Mouse (Mus musculus) midbrain, embryonic 12.5 days (tissue): ENCODE measurements around the gene Arhgef19. TPM values are rescaled to one million over a fixed set of nuclear protein-coding genes. Genes with fewer than 3 reads are reported as not detected.

Experiments
- ATAC-seq: fragments of 200-750 bp; cut with Nextera tagmentation; 2 replicates; pipeline ENCODE4 v1.8.0; 2017; ENCODE audit warnings: low read depth, moderate TSS enrichment, moderate library complexity; ENCODE audit not compliant: low FRiP score
- H3K27ac ChIP-seq: fragments of 300-500 bp; sonication (generic); replicated peaks from 2 replicates; pipeline ENCODE4 v1.5.1; 2016; ENCODE audit warnings: mild to moderate bottlenecking
- H3K27me3 ChIP-seq: fragments of 300-500 bp; sonication (generic); 2 replicates; pipeline ENCODE4 v1.6.1; 2016; ENCODE audit warnings: mild to moderate bottlenecking
- H3K36me3 ChIP-seq: fragments of 300-500 bp; sonication (generic); 2 replicates; pipeline ENCODE4 v1.6.1; 2016
- H3K4me1 ChIP-seq: fragments of 300-500 bp; sonication (generic); 2 replicates; pipeline ENCODE4 v1.6.1; 2016
- H3K4me2 ChIP-seq: fragments of 300-500 bp; sonication (generic); replicated peaks from 2 replicates; pipeline ENCODE4 v1.6.1; 2016; ENCODE audit warnings: mild to moderate bottlenecking, moderate library complexity
- H3K4me3 ChIP-seq: fragments of 300-500 bp; sonication (generic); 2 replicates; pipeline ENCODE4 v1.5.1; 2016; ENCODE audit warnings: mild to moderate bottlenecking
- H3K9ac ChIP-seq: fragments of 300-500 bp; sonication (generic); replicated peaks from 2 replicates; pipeline ENCODE4 v1.6.1; 2016; ENCODE audit warnings: mild to moderate bottlenecking, moderate library complexity
- H3K9me3 ChIP-seq: fragments of 300-500 bp; sonication (generic); 2 replicates; pipeline ENCODE4 v1.6.1; 2016; ENCODE audit warnings: mild to moderate bottlenecking
- WGBS: fragments of 180-500 bp; shearing (Covaris S2); methylation state at CpG from one replicate; pipeline ENCODE4 v1.1.7; 2016; 5-methylcytosine and 5-hydroxymethylcytosine counted together
- polyA plus RNA-seq: library from polyadenylated mRNA; unstranded; fragments of >200 nt; fragmentation: Nextera tagmentation; extraction: Ambion mirVana; gene quantifications from 2 replicates; pipeline ENCODE4 v1.2.1, GENCODE M21; 2016

Gene Arhgef19
- polyA plus RNA-seq, 1 experiment from 2014 or later = 2.1 TPM

GRCm38 (mm10) chr4:141240617-141241016 lies 1.3 kb downstream of the Arhgef19 start:
- no peak overlapping the region for H3K4me3 ChIP-seq
- H3K4me1 ChIP-seq = peaks cover 43% of the 10 kb centered on the region
- WGBS = 3% methylated on average over 14 of the region's 14 CpGs
- H3K27ac ChIP-seq = no peak overlapping the region
- no peaks in the 10 kb centered on the region for H3K9me3 ChIP-seq
- peaks cover 95% of the 10 kb centered on the region for H3K27me3 ChIP-seq
- no peak for ATAC-seq
- H3K9ac ChIP-seq = no peak overlapping the region
- no peaks in the 10 kb centered on the region for H3K36me3 ChIP-seq
- 0 out of 2 replicates have a peak overlapping the region, but pooled peaks have one; percentile 4 for H3K4me2 ChIP-seq

DNA sequence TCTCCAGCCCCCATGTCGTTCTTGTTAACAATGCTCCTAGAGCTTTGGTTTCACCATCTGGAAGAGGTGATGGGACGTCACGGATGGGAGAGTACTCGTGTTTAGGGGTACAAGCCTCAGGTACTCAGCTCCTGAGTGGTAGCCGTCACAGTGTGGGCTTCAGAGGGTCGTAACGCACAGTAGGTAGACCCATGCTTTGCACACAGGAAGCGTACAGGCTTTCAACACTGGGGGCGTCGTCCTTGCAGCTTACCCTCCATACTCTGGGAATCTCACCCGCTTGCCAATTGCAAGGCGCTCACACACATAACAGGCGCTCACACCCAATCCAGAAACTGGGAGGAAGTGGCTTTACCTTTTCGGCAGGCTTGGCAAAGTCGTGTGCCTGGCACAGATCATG lies 2.6 kb downstream of the Arhgef19 start:
- no peak overlapping the region for H3K9ac ChIP-seq
- no peaks in the 10 kb centered on the region for H3K36me3 ChIP-seq
- no peaks in the 10 kb centered on the region for H3K9me3 ChIP-seq
- 29% methylated on average over 15 of the region's 15 CpGs for WGBS
- no peak overlapping the region for H3K4me3 ChIP-seq
- H3K4me2 ChIP-seq = no peak overlapping the region
- peaks cover 98% of the 10 kb centered on the region for H3K27me3 ChIP-seq
- ATAC-seq = no peak
- peaks cover 53% of the 10 kb centered on the region for H3K4me1 ChIP-seq
- no peak overlapping the region for H3K27ac ChIP-seq

GRCm38 (mm10) chr4:141242651-141243241 lies 3.4 kb downstream of the Arhgef19 start:
- H3K9me3 ChIP-seq = no peaks in the 10 kb centered on the region
- 5% methylated on average over 11 of the region's 11 CpGs for WGBS
- H3K27me3 ChIP-seq = peaks cover 99% of the 10 kb centered on the region
- H3K4me2 ChIP-seq = no peak overlapping the region
- H3K4me1 ChIP-seq = peaks cover 62% of the 10 kb centered on the region
- no peak overlapping the region for H3K27ac ChIP-seq
- no peak overlapping the region for H3K9ac ChIP-seq
- no peak for ATAC-seq
- no peaks in the 10 kb centered on the region for H3K36me3 ChIP-seq
- no peak overlapping the region for H3K4me3 ChIP-seq

DNA sequence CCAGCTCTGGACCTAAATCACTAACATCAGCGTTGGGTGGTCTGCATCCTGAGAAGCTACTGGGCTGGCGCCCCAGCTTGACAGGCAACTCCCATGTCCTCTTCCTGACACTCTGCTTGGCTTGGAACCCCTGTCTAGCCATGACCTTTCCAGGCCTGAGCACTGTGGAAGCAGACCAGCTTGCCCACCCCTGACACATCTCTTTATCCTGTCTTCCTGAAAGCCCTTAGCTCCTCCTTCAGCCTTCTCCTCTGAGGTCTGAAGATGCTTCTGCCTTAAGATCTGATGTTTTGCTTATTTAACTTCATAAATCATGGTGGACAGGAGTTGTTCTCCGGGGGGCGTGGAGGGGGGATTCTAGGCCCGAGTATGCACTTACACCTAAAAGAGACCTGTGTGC lies 4.3 kb downstream of the Arhgef19 start:
- peaks cover 100% of the 10 kb centered on the region for H3K27me3 ChIP-seq
- no peak for ATAC-seq
- H3K27ac ChIP-seq = no peak overlapping the region
- 71% methylated on average over 5 of the region's 5 CpGs for WGBS
- no peak overlapping the region for H3K4me3 ChIP-seq
- peaks cover 70% of the 10 kb centered on the region for H3K4me1 ChIP-seq
- no peaks in the 10 kb centered on the region for H3K36me3 ChIP-seq
- H3K4me2 ChIP-seq = no peak overlapping the region
- no peak overlapping the region for H3K9ac ChIP-seq
- H3K9me3 ChIP-seq = no peaks in the 10 kb centered on the region

- H3K4me1 ChIP-seq = peaks cover 67% of the 10 kb centered on the region
- peaks cover 100% of the 10 kb centered on the region for H3K27me3 ChIP-seq
- no peaks in the 10 kb centered on the region for H3K36me3 ChIP-seq
- no peaks in the 10 kb centered on the region for H3K9me3 ChIP-seq
- no peak overlapping the region for H3K9ac ChIP-seq
- no peak overlapping the region for H3K4me3 ChIP-seq
- peak overlapping the region; percentile 28; the same call in 1 of the 2 replicates for H3K4me2 ChIP-seq
- H3K27ac ChIP-seq = peak overlapping the region; percentile 68
- ATAC-seq = no peak
- WGBS = 38% methylated on average over 5 of the region's 5 CpGs
Measured at GRCm38 (mm10) chr4:141244401-141244800, 5.1 kb downstream of the Arhgef19 start.

GRCm38 (mm10) chr4:141244931-141245425 lies 5.7 kb downstream of the Arhgef19 start:
- WGBS = 7% methylated on average over 9 of the region's 9 CpGs
- peaks cover 99% of the 10 kb centered on the region for H3K27me3 ChIP-seq
- no peak overlapping the region for H3K4me3 ChIP-seq
- H3K36me3 ChIP-seq = no peaks in the 10 kb centered on the region
- H3K9ac ChIP-seq = no peak overlapping the region; the same call in 1 of the 2 replicates
- peak overlapping the region; percentile 28; the same call in 1 of the 2 replicates for H3K4me2 ChIP-seq
- H3K27ac ChIP-seq = peak overlapping the region; percentile 68
- ATAC-seq = peak; percentile 21
- peaks cover 62% of the 10 kb centered on the region for H3K4me1 ChIP-seq
- H3K9me3 ChIP-seq = no peaks in the 10 kb centered on the region

DNA sequence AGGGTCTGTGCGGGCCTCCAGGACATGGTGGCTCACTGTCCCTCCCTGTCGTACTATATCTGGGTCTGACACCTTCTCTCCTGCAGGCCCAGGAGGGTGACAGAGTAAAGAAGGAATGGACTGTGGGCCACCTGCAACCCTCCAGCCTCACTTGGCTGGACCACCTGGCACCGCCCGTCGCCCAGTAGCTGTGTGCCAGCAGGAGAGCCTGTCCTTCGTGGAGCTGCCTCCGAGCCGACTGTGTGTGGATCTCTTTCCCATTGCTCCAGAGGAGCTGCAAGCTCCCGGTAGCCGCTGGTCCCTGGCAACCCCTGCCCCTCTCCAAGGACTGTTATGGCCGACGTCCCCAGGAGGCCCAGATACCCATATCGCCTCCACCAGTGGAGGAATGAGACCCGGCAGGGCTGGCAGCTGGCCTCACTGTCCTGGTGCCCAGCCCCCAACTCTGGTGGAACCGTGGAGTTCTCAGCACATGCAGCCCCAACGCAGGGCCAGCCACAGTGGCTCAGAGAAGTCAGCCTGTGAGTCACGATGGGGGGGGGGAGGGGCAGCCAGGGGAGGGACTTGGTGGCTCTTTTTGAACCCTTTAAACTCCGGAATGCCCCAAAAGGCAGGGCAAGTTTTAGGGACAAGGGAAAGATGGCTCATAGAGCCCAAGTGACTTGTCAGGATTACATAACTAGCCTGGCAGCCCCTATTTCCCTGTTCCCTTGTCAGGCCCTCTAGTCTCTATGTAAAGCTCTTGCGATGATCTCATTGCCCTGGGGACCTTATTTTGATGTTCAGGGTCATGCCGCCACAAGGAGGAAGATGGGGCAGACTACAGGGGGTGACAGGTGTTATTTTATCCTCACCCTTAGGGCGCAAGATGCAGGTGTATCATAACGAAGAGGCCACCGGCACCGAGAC lies 7.0 kb downstream of the Arhgef19 start:
- H3K27ac ChIP-seq = no peak overlapping the region
- no peaks in the 10 kb centered on the region for H3K9me3 ChIP-seq
- no peak overlapping the region for H3K4me3 ChIP-seq
- no peaks in the 10 kb centered on the region for H3K36me3 ChIP-seq
- ATAC-seq = no peak
- 20% methylated on average over 22 of the region's 24 CpGs for WGBS
- H3K4me2 ChIP-seq = peak overlapping the region; percentile 51
- H3K9ac ChIP-seq = no peak overlapping the region
- peaks cover 99% of the 10 kb centered on the region for H3K27me3 ChIP-seq
- H3K4me1 ChIP-seq = peaks cover 56% of the 10 kb centered on the region

- Histone ChIP-seq H3K4me3 (peak overlapping the region; percentile 39; the same call in 1 of the 2 replicates), H3K9me3 (no peaks in the 10 kb centered on the region), H3K4me1 (peaks cover 55% of the 10 kb centered on the region), H3K27ac (no peak overlapping the region), H3K9ac (no peak overlapping the region), H3K27me3 (peaks cover 93% of the 10 kb centered on the region), H3K36me3 (no peaks in the 10 kb centered on the region), H3K4me2 (peak overlapping the region; percentile 51)
- no peak for ATAC-seq
- WGBS = 2% methylated on average over 17 of the region's 17 CpGs
Measured at GRCm38 (mm10) chr4:141246998-141247350, 7.7 kb downstream of the Arhgef19 start.

- no peak overlapping the region for H3K27ac ChIP-seq
- H3K4me3 ChIP-seq = peak overlapping the region; percentile 39
- ATAC-seq = peak; percentile 57
- H3K9ac ChIP-seq = peak overlapping the region; percentile 8; the same call in 1 of the 2 replicates
- WGBS = 1% methylated on average over 58 of the region's 60 CpGs
- H3K4me2 ChIP-seq = peak overlapping the region; percentile 51
- H3K9me3 ChIP-seq = no peaks in the 10 kb centered on the region
- no peaks in the 10 kb centered on the region for H3K36me3 ChIP-seq
- H3K27me3 ChIP-seq = peaks cover 82% of the 10 kb centered on the region
- H3K4me1 ChIP-seq = peaks cover 45% of the 10 kb centered on the region
Measured at GRCm38 (mm10) chr4:141247776-141248613, 8.7 kb downstream of the Arhgef19 start.

GRCm38 (mm10) chr4:141248614-141248978 lies 9.3 kb downstream of the Arhgef19 start:
- Histone ChIP-seq H3K27ac (no peak overlapping the region), H3K4me1 (peaks cover 42% of the 10 kb centered on the region), H3K9me3 (no peaks in the 10 kb centered on the region), H3K36me3 (no peaks in the 10 kb centered on the region), H3K27me3 (peaks cover 76% of the 10 kb centered on the region), H3K4me2 (peak overlapping the region; percentile 51; the same call in 1 of the 2 replicates), H3K9ac (no peak overlapping the region), H3K4me3 (peak overlapping the region; percentile 39; the same call in 1 of the 2 replicates)
- ATAC-seq = no peak
- WGBS = 10% methylated on average over 11 of the region's 11 CpGs

GRCm38 (mm10) chr4:141249383-141249782 lies 10.1 kb downstream of the Arhgef19 start:
- Histone ChIP-seq H3K36me3 (no peaks in the 10 kb centered on the region), H3K9me3 (no peaks in the 10 kb centered on the region), H3K9ac (no peak overlapping the region), H3K27ac (no peak overlapping the region), H3K27me3 (peaks cover 71% of the 10 kb centered on the region), H3K4me2 (no peak overlapping the region), H3K4me3 (no peak overlapping the region), H3K4me1 (peaks cover 43% of the 10 kb centered on the region)
- WGBS = 78% methylated on average over 11 of the region's 11 CpGs
- ATAC-seq = no peak
